Comparison of ENCODE assay signal across 26 mouse cellular contexts in genomic region chr17:34516514-34516913, GRCm38 (mm10). TPM values are rescaled to one million over a fixed set of nuclear protein-coding genes. Genes with fewer than 3 reads are reported as not detected.
"Had no signal": no experiment of that assay in that cellular context is flagged by ENCODE, and none has a peak within 500 bp of the region (broad histone marks: within the 10 kb centered on the region; RNA-seq: fewer than 3 reads in every experiment).

No protein-coding gene starts in this region.

- H3K4me2 ChIP-seq: lung, embryonic 14.5 days; midbrain, embryonic 12.5 days; neural tube, embryonic 13.5 days; neural tube, embryonic 15.5 days; stomach, embryonic 15.5 days had no signal

- H3K4me1 ChIP-seq: midbrain, embryonic 10.5 days; midbrain, embryonic 12.5 days; neural tube, embryonic 13.5 days; neural tube, embryonic 15.5 days; stomach, embryonic 15.5 days had no signal

- DNase-seq: lung, adult 18-20 months; lung, embryonic 14.5 days; lung, postnatal 10 days; lung, postnatal 4 days; midbrain, embryonic 14.5 days; retina, postnatal 1 day; right cerebral cortex, adult 18-20 months; right cerebral cortex, postnatal 25 days; right cerebral cortex, postnatal 4 days; thymus, adult 2 months; thymus, postnatal 25 days; thymus, postnatal 4 days had no signal

- H3K4me3 ChIP-seq: midbrain, embryonic 10.5 days; midbrain, embryonic 12.5 days; myocyte; neural tube, embryonic 13.5 days; neural tube, embryonic 15.5 days; stomach, embryonic 15.5 days had no signal

- H3K9ac ChIP-seq: lung, embryonic 14.5 days; midbrain, embryonic 12.5 days; neural tube, embryonic 13.5 days; neural tube, embryonic 15.5 days; stomach, embryonic 15.5 days had no signal

- H3K27ac ChIP-seq: midbrain, embryonic 10.5 days; midbrain, embryonic 12.5 days; neural tube, embryonic 13.5 days; neural tube, embryonic 15.5 days; stomach, embryonic 15.5 days; stomach, postnatal 0 days had no signal

- H3K36me3 ChIP-seq: midbrain, embryonic 10.5 days; midbrain, embryonic 12.5 days; neural tube, embryonic 13.5 days; neural tube, embryonic 15.5 days; stomach, embryonic 15.5 days had no signal

- H3K27me3 ChIP-seq: midbrain, embryonic 12.5 days; neural tube, embryonic 13.5 days; neural tube, embryonic 15.5 days; stomach, embryonic 15.5 days had no signal

- H3K9me3 ChIP-seq: midbrain, embryonic 10.5 days; midbrain, embryonic 12.5 days; neural tube, embryonic 13.5 days; neural tube, embryonic 15.5 days; stomach, embryonic 15.5 days had no signal

- ATAC-seq: midbrain, embryonic 16.5 days had no signal

RNA-seq across cellular contexts. Expression of gene Btnl6, which starts 0.6 kb away (rescaled TPM):
- total RNA-seq: megakaryocyte, adult 5-6 weeks; megakaryocyte-erythroid progenitor cell, adult 5-6 weeks had no signal
- polyA plus RNA-seq: lung, embryonic 14.5 days; lung, embryonic 16.5 days; midbrain, embryonic 10.5 days; midbrain, embryonic 12.5 days; midbrain, embryonic 14.5 days; midbrain, embryonic 16.5 days; myocyte; neural tube, embryonic 11.5 days; neural tube, embryonic 13.5 days; neural tube, embryonic 15.5 days; testis, adult 2 months; urinary bladder, adult 2 months had no signal

RNA-seq across cellular contexts. Expression of gene Btnl4, which starts 39.4 kb away (rescaled TPM):
- total RNA-seq: megakaryocyte, adult 5-6 weeks; megakaryocyte-erythroid progenitor cell, adult 5-6 weeks had no signal
- polyA plus RNA-seq: lung, embryonic 14.5 days; lung, embryonic 16.5 days; midbrain, embryonic 10.5 days; midbrain, embryonic 12.5 days; midbrain, embryonic 14.5 days; midbrain, embryonic 16.5 days; myocyte; neural tube, embryonic 11.5 days; neural tube, embryonic 13.5 days; neural tube, embryonic 15.5 days; urinary bladder, adult 2 months had no signal
